Mouse (Mus musculus) olfactory bulb, adult 2 months (tissue): ENCODE data around the gene Serping1. TPM values are rescaled to one million over a fixed set of nuclear protein-coding genes. Genes with fewer than 3 reads are reported as not detected.

Experiments used
- H3K27ac ChIP-seq: fragments of 200-500 bp; 2 replicates; pipeline ENCODE4 v1.5.1; 2012; ENCODE audit warnings: low read depth, low read length; ENCODE audit not compliant: insufficient read depth
- H3K4me1 ChIP-seq: fragments of 200-500 bp; 2 replicates; pipeline ENCODE4 v1.6.1; 2012; ENCODE audit warnings: low read length; ENCODE audit not compliant: control insufficient read depth, insufficient read depth
- H3K4me3 ChIP-seq: fragments of 200-500 bp; 2 replicates; pipeline ENCODE4 v1.5.1; 2012; ENCODE audit warnings: mild to moderate bottlenecking, low read depth, low read length, moderate library complexity; ENCODE audit not compliant: insufficient read depth
- CTCF ChIP-seq: fragments of 200-500 bp; IDR thresholded peaks from 2 replicates; pipeline ENCODE4 v1.5.1; 2012; ENCODE audit warnings: low read depth, mild to moderate bottlenecking, low read length, moderate library complexity; ENCODE audit not compliant: insufficient read depth
- POLR2A ChIP-seq: fragments of 200-500 bp; IDR thresholded peaks from 2 replicates; pipeline ENCODE4 v1.6.1; 2012; ENCODE audit warnings: mild to moderate bottlenecking, low read depth, low read length, moderate library complexity; ENCODE audit not compliant: insufficient read depth
- WGBS: fragments of 180-500 bp; shearing (Covaris S2); methylation state at CpG from one replicate; pipeline ENCODE4 v1.1.7; 2018; 5-methylcytosine and 5-hydroxymethylcytosine counted together
- polyA plus RNA-seq: library from polyadenylated mRNA; stranded (reverse); fragments of >200 nt; gene quantifications from 2 replicates; pipeline ENCODE4 v1.2.4, GENCODE M21; 2012; ENCODE audit warnings: low replicate concordance; ENCODE audit not compliant: missing spikeins, insufficient read depth, insufficient read length

Gene Serping1
- polyA plus RNA-seq, 1 experiment: not detected

GRCm38 (mm10) chr2:84790418-84790817 is 15.2 kb upstream of the Serping1 start:
- TF ChIP-seq CTCF (no peak), POLR2A (no peak)
- no peak overlapping the region for H3K4me3 ChIP-seq
- H3K4me1 ChIP-seq: no peaks in the 10 kb centered on the region
- no peak overlapping the region for H3K27ac ChIP-seq
- 68% methylated on average over 9 of the region's 9 CpGs for WGBS

DNA sequence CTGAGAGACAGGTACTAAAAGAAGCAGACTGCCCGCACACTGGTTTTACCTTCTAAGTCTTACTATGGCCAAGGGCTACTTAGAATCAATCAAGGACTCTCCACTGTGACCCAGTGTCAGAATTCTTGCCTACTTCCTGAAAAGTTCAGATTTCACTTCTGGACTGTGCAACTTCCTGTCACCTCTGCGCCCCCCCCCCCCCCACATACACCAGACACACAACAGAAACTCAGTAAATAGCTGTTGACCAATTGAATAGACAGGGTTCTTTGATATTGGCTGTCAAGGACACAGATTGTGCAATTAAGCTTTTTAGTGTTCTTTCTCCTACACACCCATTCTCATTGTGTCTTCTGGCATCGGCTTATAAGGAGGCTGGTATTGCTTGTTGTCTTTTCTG is 13.1 kb upstream of the Serping1 start:
- no peak overlapping the region for H3K4me3 ChIP-seq
- WGBS: 77% methylated on average over 3 of the region's 3 CpGs
- H3K27ac ChIP-seq: no peak overlapping the region
- TF ChIP-seq POLR2A: no peak
- TF ChIP-seq CTCF: no peak
- H3K4me1 ChIP-seq: no peaks in the 10 kb centered on the region

- no peak overlapping the region for H3K4me3 ChIP-seq
- H3K4me1 ChIP-seq: no peaks in the 10 kb centered on the region
- no peak overlapping the region for H3K27ac ChIP-seq
- no peak for TF ChIP-seq CTCF
- TF ChIP-seq POLR2A: no peak
- 48% methylated on average over 3 of the region's 3 CpGs for WGBS
These were observed 8.8 kb upstream of the Serping1 start for GRCm38 (mm10) chr2:84783840-84784566.

DNA sequence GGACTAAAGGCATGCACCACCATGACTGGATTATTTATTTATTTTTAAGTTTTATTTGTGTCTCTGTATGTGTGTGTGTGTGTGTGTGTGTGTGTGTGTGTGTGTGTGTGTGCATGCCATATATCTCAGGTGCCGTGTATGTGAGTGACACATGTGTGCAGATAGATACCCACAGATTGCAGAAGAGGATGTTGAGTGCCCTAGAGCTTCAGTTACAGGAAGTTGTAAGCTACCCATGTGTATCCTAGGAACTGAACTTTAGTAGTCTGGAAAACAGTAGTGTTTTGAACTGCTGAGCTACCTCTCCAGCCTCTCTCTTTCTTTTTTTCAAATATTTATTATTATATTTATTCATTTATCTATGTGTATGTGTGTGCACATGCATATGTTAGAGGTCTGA is 8.1 kb upstream of the Serping1 start:
- 96% methylated on average over 1 of the region's 1 CpGs for WGBS

DNA sequence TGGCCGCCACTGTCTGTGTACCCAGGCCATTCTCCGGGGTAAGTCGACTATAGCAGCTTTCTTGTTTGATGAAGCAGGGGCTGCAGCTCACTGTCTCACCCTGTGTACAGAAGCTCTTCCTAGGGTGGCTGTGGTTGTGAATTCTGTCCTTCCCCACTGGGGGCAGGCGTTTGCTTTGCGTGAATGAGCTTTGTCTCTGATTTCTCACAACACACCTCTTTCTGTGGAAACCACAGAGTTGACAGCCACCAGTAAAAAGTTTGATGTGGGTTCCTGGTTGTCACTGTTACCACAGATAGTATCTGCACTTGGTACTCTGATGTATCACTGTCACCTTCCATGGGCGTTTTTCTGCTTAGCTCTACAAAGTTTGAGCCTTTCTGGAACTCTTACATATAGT is 4.0 kb upstream of the Serping1 start:
- Histone ChIP-seq H3K27ac (no peak overlapping the region), H3K4me3 (no peak overlapping the region), H3K4me1 (peaks cover 7% of the 10 kb centered on the region)
- no peak for TF ChIP-seq POLR2A
- TF ChIP-seq CTCF: no peak
- WGBS: 55% methylated on average over 6 of the region's 6 CpGs

More for the DNA sequence above, 8.1 kb upstream of the Serping1 start:
- no peak for TF ChIP-seq POLR2A
- TF ChIP-seq CTCF: no peak
- Histone ChIP-seq H3K4me1 (no peaks in the 10 kb centered on the region), H3K4me3 (no peak overlapping the region), H3K27ac (no peak overlapping the region)

- no peak overlapping the region for H3K27ac ChIP-seq
- peaks cover 10% of the 10 kb centered on the region for H3K4me1 ChIP-seq
- H3K4me3 ChIP-seq: no peak overlapping the region
- WGBS: 64% methylated on average over 3 of the region's 3 CpGs
- TF ChIP-seq POLR2A: no peak
- no peak for TF ChIP-seq CTCF
These were observed 2.5 kb upstream of the Serping1 start for GRCm38 (mm10) chr2:84777706-84778105.

DNA sequence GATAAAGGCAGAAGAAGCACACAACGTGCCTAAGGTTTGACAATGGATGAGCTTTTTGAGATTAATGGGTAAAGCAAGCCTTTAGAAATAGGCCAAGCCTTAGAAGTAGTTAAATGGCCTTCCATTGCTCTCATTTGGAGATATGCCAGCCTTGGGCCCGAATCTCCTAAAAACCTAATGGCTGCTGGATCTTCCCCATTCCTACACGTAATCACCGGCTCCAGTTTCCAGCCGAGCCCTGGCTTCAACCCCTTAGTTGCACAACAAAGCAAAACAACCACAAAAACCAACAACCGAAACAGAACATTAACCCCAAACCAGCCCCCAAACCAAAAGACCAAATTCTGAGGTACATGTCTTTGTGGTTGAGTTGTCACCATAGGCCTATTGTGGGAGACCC is 421 bp upstream of the Serping1 start:
- no peak for TF ChIP-seq POLR2A
- no peak for TF ChIP-seq CTCF
- Histone ChIP-seq H3K4me1 (peaks cover 10% of the 10 kb centered on the region), H3K4me3 (no peak overlapping the region), H3K27ac (no peak overlapping the region)
- WGBS: 72% methylated on average over 6 of the region's 6 CpGs

DNA sequence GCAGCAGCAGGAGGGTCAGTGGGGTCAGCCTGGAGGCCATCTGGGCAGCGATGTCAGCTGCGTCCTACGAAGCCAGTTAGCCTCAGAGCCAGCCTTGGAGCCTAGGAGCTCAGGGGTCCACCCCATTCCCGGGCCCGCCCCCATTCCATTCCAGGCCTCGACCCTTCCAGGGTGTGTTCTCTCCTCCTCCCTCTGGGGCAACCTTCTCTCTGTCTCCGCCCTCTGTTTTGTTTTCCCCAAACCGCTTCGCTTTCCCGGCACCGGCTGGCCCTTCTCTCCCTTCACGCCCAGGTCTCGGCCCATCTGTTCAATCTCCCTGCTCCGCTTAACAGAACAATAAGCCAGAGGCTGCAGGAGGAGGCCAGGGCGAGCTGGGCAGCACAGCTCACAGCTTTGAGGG is 493 bp downstream of the Serping1 start:
- Histone ChIP-seq H3K27ac (no peak overlapping the region), H3K4me1 (peaks cover 10% of the 10 kb centered on the region), H3K4me3 (peak overlapping the region; percentile 4; the same call in 1 of the 2 replicates)
- TF ChIP-seq CTCF (no peak), POLR2A (no peak)
- 11% methylated on average over 15 of the region's 15 CpGs for WGBS

- WGBS: 78% methylated on average over 5 of the region's 5 CpGs
- Histone ChIP-seq H3K27ac (no peak overlapping the region), H3K4me3 (no peak overlapping the region), H3K4me1 (peaks cover 10% of the 10 kb centered on the region)
- TF ChIP-seq CTCF (no peak), POLR2A (no peak)
These were observed 2.0 kb downstream of the Serping1 start for GRCm38 (mm10) chr2:84773195-84773594.

GRCm38 (mm10) chr2:84772454-84772853 is 2.8 kb downstream of the Serping1 start:
- H3K4me3 ChIP-seq: no peak overlapping the region
- 89% methylated on average over 4 of the region's 4 CpGs for WGBS

More at GRCm38 (mm10) chr2:84772454-84772853, 2.8 kb downstream of the Serping1 start:
- Histone ChIP-seq H3K4me1 (peaks cover 10% of the 10 kb centered on the region), H3K27ac (no peak overlapping the region)
- no peak for TF ChIP-seq POLR2A
